Mouse (Mus musculus) liver, adult (tissue): ENCODE results near the gene Trim17.

Experiments
- GATA4 ChIP-seq: IDR thresholded peaks from 2 replicates; pipeline ENCODE4 v1.6.1; 2014; ENCODE audit warnings: mild to moderate bottlenecking, low read length; ENCODE audit not compliant: insufficient replicate concordance

Gene Trim17

GRCm38 (mm10) chr11:58977607-58978026 lies 23.1 kb downstream of the Trim17 start:
- TF ChIP-seq GATA4, result no peak

GRCm38 (mm10) chr11:58978027-58978705 lies 23.7 kb downstream of the Trim17 start, which contains the start of gene Trim11:
Gene Trim11, plus strand, starts transcription at chr11:58978093.
- TF ChIP-seq GATA4, result no peak

GRCm38 (mm10) chr11:58978706-58979030 lies 24.2 kb downstream of the Trim17 start:
- TF ChIP-seq GATA4, result no peak

- no peak for TF ChIP-seq GATA4
Measured at GRCm38 (mm10) chr11:58979183-58979582, 24.7 kb downstream of the Trim17 start.

GRCm38 (mm10) chr11:58979661-58980060 lies 25.2 kb downstream of the Trim17 start:
- no peak for TF ChIP-seq GATA4

- TF ChIP-seq GATA4, result no peak
Measured at GRCm38 (mm10) chr11:58980381-58980990, 26.0 kb downstream of the Trim17 start.

- no peak for TF ChIP-seq GATA4
Measured at GRCm38 (mm10) chr11:58981541-58982447, 27.3 kb downstream of the Trim17 start.

GRCm38 (mm10) chr11:58982471-58983097 lies 28.1 kb downstream of the Trim17 start:
- no peak for TF ChIP-seq GATA4

GRCm38 (mm10) chr11:58983691-58984341 lies 29.3 kb downstream of the Trim17 start:
- no peak for TF ChIP-seq GATA4

- TF ChIP-seq GATA4, result no peak
Measured at GRCm38 (mm10) chr11:58984657-58985056, 30.2 kb downstream of the Trim17 start.

- TF ChIP-seq GATA4, result no peak
Measured at GRCm38 (mm10) chr11:58985299-58985917, 30.9 kb downstream of the Trim17 start.

- TF ChIP-seq GATA4, result no peak
Measured at GRCm38 (mm10) chr11:58989166-58989565, 34.7 kb downstream of the Trim17 start.

- no peak for TF ChIP-seq GATA4
Measured at GRCm38 (mm10) chr11:58990141-58990540, 35.7 kb downstream of the Trim17 start.

- TF ChIP-seq GATA4, result no peak
Measured at GRCm38 (mm10) chr11:58990794-58991193, 36.3 kb downstream of the Trim17 start.
